Mouse (Mus musculus) CD4-positive helper T cell, adult 2 months (primary cell): ENCODE measurements at regions not wholly inside any gene's neighbourhood (a gene's known extent, or its start where the extent isn't known, plus 50 kb on each side); places are given as distances from the start of the nearest gene placed in this dataset.
A peak's percentile ranks its signal among the peaks of the same experiment; 100 is the strongest.

Experiments
- DNase-seq: peaks from one replicate; pipeline ENCODE4 v3.0.0-alpha.2; 2012; ENCODE audit warnings: low read depth, missing footprints, low spot score

- no peak for DNase-seq
Measured at GRCm38 (mm10) chr1:155041592-155041991, 57.8 kb downstream of the Ier5 start.

GRCm38 (mm10) chr1:155040939-155041371, 58.5 kb downstream of the Ier5 start:
- peak; percentile 68 for DNase-seq

GRCm38 (mm10) chr1:155040086-155040726, 59.2 kb downstream of the Ier5 start:
- peak; percentile 87 for DNase-seq

- peak; percentile 35 for DNase-seq
Measured at GRCm38 (mm10) chr1:155038631-155039625, 60.5 kb downstream of the Ier5 start.

GRCm38 (mm10) chr1:155037479-155037878, 62.0 kb downstream of the Ier5 start:
- no peak for DNase-seq

DNA sequence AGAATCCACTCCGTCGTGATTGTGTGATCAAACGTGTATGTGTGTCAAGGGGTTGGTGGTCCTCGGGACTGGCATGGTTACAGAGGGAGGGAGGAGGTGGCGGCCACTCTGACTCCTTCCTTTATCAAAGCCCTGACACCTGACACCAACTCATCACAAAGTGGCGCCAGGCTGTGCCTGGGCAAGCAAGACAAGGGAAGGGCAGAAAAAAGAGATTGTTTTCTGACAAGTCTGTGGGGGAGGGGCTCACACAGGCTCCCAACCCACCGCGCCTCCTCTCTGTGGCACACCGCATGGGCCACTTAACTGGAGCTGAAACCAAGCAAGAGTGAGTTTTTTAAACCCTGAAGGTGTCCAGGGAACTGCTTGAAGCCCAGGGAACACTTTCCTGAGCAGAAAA, 68.5 kb downstream of the Ier5 start:
- DNase-seq: peak; percentile 24

GRCm38 (mm10) chr1:155029195-155029879, 70.1 kb downstream of the Ier5 start:
- DNase-seq: peak; percentile 66

DNA sequence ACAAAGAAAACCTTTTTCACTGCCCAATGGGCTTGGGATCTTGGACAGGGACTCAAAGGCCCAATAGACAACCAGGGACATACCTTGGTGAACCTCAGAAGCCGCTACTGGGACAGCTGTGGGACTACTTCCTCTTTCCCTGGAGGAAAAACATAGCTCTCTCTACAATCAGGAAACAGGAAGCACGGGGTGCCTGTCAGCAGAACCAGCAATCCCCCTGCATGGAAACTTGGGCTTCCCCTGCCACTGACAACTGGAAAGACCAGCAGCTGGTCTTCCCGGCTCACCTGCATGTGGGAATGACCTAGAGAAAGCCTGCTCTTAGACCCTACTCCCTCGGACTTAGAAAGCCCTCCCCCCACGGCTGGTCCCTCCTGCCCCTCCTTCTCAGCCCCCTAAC, 70.7 kb downstream of the Ier5 start:
- DNase-seq: peak; percentile 30

DNA sequence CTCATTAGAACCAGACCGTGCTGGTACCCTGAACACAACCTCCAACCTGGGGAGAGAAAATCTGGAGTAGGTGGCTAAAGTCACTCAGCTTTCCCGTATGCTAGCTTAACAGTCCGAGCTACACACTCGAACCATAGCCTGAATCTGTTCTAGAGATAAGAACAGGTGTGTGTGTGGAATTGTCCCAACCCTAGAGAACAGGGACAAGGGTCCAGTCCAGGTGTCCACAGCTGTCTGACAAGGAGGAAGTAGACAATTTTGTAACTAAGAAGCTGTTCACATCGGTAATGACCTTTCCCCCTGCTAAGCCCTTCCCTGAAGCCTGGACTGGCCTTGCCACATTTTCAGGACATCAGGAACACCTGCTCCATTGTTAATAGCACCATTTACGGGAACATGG, 71.3 kb downstream of the Ier5 start:
- no peak for DNase-seq

- peak; percentile 97 for DNase-seq
Measured at GRCm38 (mm10) chr1:155027583-155027982, 71.9 kb downstream of the Ier5 start.

DNA sequence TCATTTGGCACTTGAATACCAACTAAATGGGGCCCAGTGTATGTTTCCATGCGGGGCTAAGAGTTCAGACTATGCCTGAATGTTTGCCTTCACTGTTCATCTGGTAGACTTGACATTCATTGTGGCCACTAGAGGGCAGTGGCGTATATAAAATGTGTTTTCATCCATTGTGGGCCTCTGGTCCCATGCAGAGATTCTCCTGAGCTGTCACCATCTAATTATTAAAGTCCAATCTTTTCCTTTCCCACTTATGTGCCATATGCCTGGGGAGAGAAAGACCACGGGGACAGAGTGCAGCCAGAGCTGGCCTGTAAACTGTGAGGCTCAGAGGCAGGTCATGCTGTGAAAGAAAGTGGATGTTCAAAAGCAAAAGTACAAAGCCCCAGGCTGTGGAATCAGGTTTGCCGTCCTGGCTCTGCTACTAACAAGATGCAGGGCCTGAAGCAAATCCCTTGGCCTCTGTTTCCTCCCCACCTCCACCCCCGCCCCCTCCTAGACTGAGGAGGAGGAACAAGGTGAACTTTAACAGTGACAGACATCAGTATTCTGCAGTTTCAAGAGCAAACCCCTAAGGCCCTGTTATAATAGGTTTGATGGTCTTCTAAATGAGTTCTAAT, 73.5 kb downstream of the Ier5 start:
- DNase-seq: peak; percentile 80

- no peak for DNase-seq
Measured at GRCm38 (mm10) chr1:155023324-155023723, 76.1 kb downstream of the Ier5 start.

GRCm38 (mm10) chr1:155015669-155016068, 83.8 kb downstream of the Ier5 start:
- no peak for DNase-seq

GRCm38 (mm10) chr1:155014944-155015343, 84.5 kb downstream of the Ier5 start:
- DNase-seq: no peak

- DNase-seq: no peak
Measured at GRCm38 (mm10) chr1:155013784-155014183, 85.7 kb downstream of the Ier5 start.

- DNase-seq: no peak
Measured at GRCm38 (mm10) chr1:155013361-155013760, 86.1 kb downstream of the Ier5 start.

DNA sequence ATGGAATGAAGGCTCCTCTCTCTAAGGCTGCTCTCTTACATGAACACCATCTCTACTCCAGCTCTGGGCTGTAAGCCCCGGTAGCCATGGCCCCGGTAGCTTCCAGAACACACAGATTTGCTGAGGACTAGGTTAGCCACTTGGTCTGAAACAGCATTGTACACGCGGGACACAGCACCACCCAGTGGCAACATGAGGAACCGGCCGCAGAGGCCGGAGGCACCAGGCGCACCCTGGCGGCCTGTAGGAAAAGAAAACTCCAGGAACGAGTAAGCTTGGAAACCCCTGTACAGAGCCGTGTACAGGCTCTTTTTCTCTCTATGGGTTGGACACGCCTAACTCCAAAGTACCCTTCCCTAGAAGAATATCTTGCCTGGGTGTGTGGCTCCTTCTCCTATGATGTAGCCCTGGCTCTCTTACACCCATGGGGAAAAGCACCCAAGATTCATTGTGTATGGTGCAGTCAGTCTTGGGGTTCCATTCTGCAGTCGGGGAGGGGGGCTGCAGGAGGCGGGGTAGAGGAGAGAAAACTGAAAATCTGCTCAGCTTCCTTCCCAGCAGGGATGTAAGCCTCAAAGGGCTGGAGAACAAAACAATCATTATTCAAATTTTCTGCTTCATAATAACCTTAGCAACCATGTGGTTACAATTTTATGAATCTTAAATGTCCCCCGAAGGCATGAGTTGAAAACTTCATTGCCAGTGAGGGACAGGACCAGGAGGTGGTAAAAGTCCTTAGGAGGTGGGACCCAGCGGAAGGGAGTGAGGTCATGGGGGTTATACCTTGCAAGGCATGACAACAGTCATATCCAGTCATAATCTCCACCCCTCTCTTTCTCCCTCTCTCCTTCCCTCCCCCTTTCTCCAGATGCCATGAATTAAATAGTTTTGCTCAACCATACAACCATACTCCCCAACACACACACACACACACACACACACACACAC, 92.6 kb downstream of the Ier5 start:
- peak; percentile 85 for DNase-seq

DNA sequence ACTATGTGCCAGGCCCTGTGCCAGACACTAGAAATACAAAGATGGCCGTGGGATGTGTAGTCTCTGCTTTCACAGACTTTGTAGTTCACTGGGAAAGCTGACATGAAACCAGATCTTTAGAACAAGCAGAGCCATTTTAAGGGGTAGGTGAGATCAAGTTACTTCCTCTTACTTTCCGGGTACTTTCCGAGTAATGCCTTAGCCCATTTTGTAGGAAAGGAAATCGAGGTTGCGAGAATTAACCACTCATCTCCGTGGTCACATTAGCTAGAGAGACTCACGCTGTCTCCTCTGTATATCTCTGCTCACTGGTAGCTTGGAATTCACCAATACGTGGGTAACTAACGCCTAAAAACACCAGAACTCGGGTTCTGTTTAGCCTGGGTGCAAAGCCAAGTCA, 93.3 kb downstream of the Ier5 start:
- no peak for DNase-seq

DNA sequence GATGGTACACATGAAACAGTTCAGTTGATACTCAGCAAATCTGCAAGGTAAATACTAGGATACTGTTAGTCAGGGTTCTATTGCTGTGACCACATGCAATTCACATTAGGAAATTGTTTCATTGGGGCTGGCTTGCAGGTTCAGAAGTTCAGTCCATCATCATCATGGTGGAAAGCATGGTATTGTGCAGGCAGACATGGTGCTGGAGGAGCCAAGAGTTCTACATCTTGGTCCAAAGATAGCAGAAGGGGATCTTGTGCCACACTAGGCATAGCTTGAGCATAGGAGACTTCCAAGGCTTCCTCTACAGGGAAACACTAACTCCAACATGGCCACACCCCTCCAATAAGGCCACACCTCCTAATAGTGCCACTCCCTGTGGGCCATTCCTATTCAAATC, 99.1 kb downstream of the Ier5 start:
- DNase-seq: no peak

DNA sequence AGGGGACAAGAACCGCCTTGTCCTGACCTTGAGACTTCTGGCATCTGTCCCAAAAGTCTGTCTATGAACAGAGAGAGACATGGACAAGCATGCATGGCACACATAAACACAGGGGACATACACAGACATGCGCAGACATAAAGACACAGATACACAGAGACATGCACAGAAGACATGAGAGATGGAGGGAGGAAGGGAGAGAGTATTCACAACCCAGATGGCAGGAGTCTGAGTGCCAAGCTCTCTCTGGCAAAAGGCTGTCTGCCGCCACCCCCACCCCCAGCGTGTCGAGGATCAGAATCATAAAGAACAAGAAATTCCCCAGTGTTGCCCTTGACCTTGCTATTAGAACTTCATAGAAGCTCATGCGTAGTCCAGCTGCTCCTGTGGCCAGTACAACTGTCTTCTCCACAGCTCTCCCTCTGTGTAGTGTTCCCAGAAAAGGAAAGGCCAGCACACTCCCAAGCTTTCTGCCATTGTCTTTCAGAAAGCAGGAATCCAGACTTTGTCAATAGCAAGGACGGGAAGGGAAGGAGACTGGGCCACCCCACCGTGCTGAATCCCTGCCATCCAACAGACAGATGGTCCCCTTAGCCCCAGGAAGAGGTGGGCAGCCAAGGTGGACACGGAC, 99.8 kb downstream of the Ier5 start:
- no peak for DNase-seq
